Mouse (Mus musculus) CH12.LX (cell line): ENCODE data around the gene Zfand4. TPM values are rescaled to one million over a fixed set of nuclear protein-coding genes. Genes with fewer than 3 reads are reported as not detected.

ENCODE experiments used
- DNase-seq: peaks from one replicate; pipeline ENCODE4 v3.0.0-alpha.2; 2013; ENCODE audit errors: extremely low read depth
- H3K27ac ChIP-seq: 2 replicates; pipeline ENCODE4 v1.5.1; 2012; ENCODE audit warnings: low read depth, mild to moderate bottlenecking, control low read depth, moderate library complexity; ENCODE audit not compliant: insufficient read depth
- H3K27me3 ChIP-seq: replicated peaks from 2 replicates; pipeline ENCODE3; 2012; ENCODE audit warnings: inconsistent platforms
- H3K36me3 ChIP-seq, 2 experiments: replicated peaks in 1 of 2; 2 replicates each; pipeline versions ENCODE3 to v1.6.1; 2012; ENCODE audit warnings: inconsistent platforms in 1 of 2, low read length in 1 of 2, mild to moderate bottlenecking in 1 of 2, mixed read lengths in 1 of 2, moderate library complexity in 1 of 2; ENCODE audit not compliant: control insufficient read depth in 1 of 2, insufficient read depth in 1 of 2
- H3K4me1 ChIP-seq, 2 experiments: 2 replicates each; pipeline ENCODE4 v1.6.1; 2012; ENCODE audit warnings: inconsistent platforms in 1 of 2, moderate library complexity in 1 of 2; ENCODE audit not compliant: insufficient read depth in 2 of 2, control insufficient read depth in 1 of 2
- H3K4me2 ChIP-seq: 2 replicates; pipeline ENCODE4 v1.6.1; 2012; ENCODE audit warnings: low read depth, mild to moderate bottlenecking, control low read depth; ENCODE audit not compliant: poor library complexity, insufficient read depth, severe bottlenecking
- H3K4me3 ChIP-seq, 3 experiments: fragments of 150-350 bp in 1 of 3; sonication (generic) in 1 of 3; replicated peaks in 1 of 3; 2 replicates each; pipeline versions ENCODE3 to v1.5.1; 2011 to 2012; ENCODE audit warnings: low read depth in 2 of 3, low read length in 2 of 3, mild to moderate bottlenecking in 2 of 3, moderate library complexity in 2 of 3, control low read depth in 1 of 3, improper control_type of control experiment in 1 of 3, inconsistent platforms in 1 of 3, mixed read lengths in 1 of 3; ENCODE audit not compliant: poor library complexity in 1 of 3
- H3K79me2 ChIP-seq: replicated peaks from 2 replicates; pipeline ENCODE4 v1.6.1; 2012; ENCODE audit warnings: mild to moderate bottlenecking, moderate library complexity; ENCODE audit not compliant: control insufficient read depth, poor library complexity, insufficient read depth, severe bottlenecking; ENCODE audit errors: extremely low read depth
- H3K9ac ChIP-seq: 2 replicates; pipeline ENCODE4 v1.6.1; 2012; ENCODE audit warnings: low read depth, mild to moderate bottlenecking, control low read depth, moderate library complexity; ENCODE audit not compliant: insufficient read depth
- H3K9me3 ChIP-seq: replicated peaks from 2 replicates; pipeline ENCODE3; 2012; ENCODE audit warnings: low read length, inconsistent platforms, mixed read lengths
- BHLHE40 ChIP-seq: IDR thresholded peaks from 2 replicates; pipeline ENCODE4 v1.6.1; 2011; ENCODE audit warnings: mild to moderate bottlenecking, low read depth, low read length, improper control_type of control experiment
- CHD1 ChIP-seq: IDR thresholded peaks from 2 replicates; pipeline ENCODE4 v1.6.1; 2012; ENCODE audit warnings: low read depth, low read length, improper control_type of control experiment, inconsistent platforms
- CHD2 ChIP-seq: IDR thresholded peaks from 2 replicates; pipeline ENCODE4 v1.6.1; 2011; ENCODE audit warnings: low read length, improper control_type of control experiment
- CTCF ChIP-seq, 2 experiments: IDR thresholded peaks in 1 of 2; conservative IDR thresholded peaks in 1 of 2; 2 replicates each; pipeline ENCODE4 v1.5.1; 2011 to 2012; ENCODE audit warnings: low read depth in 2 of 2, low read length in 2 of 2, improper control_type of control experiment in 1 of 2, inconsistent platforms in 1 of 2, mild to moderate bottlenecking in 1 of 2, moderate library complexity in 1 of 2
- E2F4 ChIP-seq: IDR thresholded peaks from 2 replicates; pipeline ENCODE4 v1.6.1; 2011; ENCODE audit warnings: low read depth, low read length, improper control_type of control experiment; ENCODE audit not compliant: insufficient replicate concordance
- ELF1 ChIP-seq: IDR thresholded peaks from 2 replicates; pipeline ENCODE4 v1.6.1; 2014; ENCODE audit warnings: low read depth, mild to moderate bottlenecking, inconsistent platforms, low read length, improper control_type of control experiment
- GABPA ChIP-seq: IDR thresholded peaks from 2 replicates; pipeline ENCODE4 v1.6.1; 2012; ENCODE audit warnings: low read depth, low read length, improper control_type of control experiment, inconsistent platforms; ENCODE audit not compliant: insufficient replicate concordance
- HCFC1 ChIP-seq: IDR thresholded peaks from 2 replicates; pipeline ENCODE4 v1.6.1; 2012; ENCODE audit warnings: low read depth, mild to moderate bottlenecking, inconsistent platforms, low read length, improper control_type of control experiment
- IRF4 ChIP-seq: IDR thresholded peaks from 2 replicates; pipeline ENCODE4 v1.6.1; 2014; ENCODE audit warnings: low read depth, mild to moderate bottlenecking, inconsistent platforms, low read length, improper control_type of control experiment
- JUN ChIP-seq: IDR thresholded peaks from 2 replicates; pipeline ENCODE4 v1.6.1; 2011; ENCODE audit warnings: low read depth, mild to moderate bottlenecking, low read length, improper control_type of control experiment, moderate library complexity; ENCODE audit not compliant: insufficient read depth
- JUND ChIP-seq: conservative IDR thresholded peaks from 2 replicates; pipeline ENCODE4 v1.6.1; 2011; ENCODE audit warnings: low read depth, low read length, improper control_type of control experiment
- KAT2A ChIP-seq: IDR thresholded peaks from 2 replicates; pipeline ENCODE4 v1.6.1; 2012; ENCODE audit warnings: low read length, improper control_type of control experiment, inconsistent platforms; ENCODE audit not compliant: insufficient replicate concordance
- MAFK ChIP-seq: IDR thresholded peaks from 2 replicates; pipeline ENCODE4 v1.6.1; 2011; ENCODE audit warnings: low read length, improper control_type of control experiment; ENCODE audit not compliant: insufficient replicate concordance
- MAX ChIP-seq: IDR thresholded peaks from 2 replicates; pipeline ENCODE4 v1.6.1; 2011; ENCODE audit warnings: low read length, improper control_type of control experiment
- MAZ ChIP-seq: IDR thresholded peaks from 2 replicates; pipeline ENCODE4 v1.6.1; 2012; ENCODE audit warnings: low read depth, mild to moderate bottlenecking, inconsistent platforms, low read length, improper control_type of control experiment, moderate library complexity
- MEF2A ChIP-seq: IDR thresholded peaks from 2 replicates; pipeline ENCODE4 v1.6.1; 2014; ENCODE audit warnings: low read depth, mild to moderate bottlenecking, inconsistent platforms, low read length, improper control_type of control experiment, borderline replicate concordance
- NRF1 ChIP-seq: IDR thresholded peaks from 2 replicates; pipeline ENCODE4 v1.6.1; 2014; ENCODE audit warnings: low read depth, mild to moderate bottlenecking, inconsistent platforms, low read length, improper control_type of control experiment, moderate library complexity
- RAD21 ChIP-seq: IDR thresholded peaks from 2 replicates; pipeline ENCODE4 v1.6.1; 2011; ENCODE audit warnings: low read depth, mild to moderate bottlenecking, low read length, improper control_type of control experiment, moderate library complexity
- SMC3 ChIP-seq: IDR thresholded peaks from 2 replicates; pipeline ENCODE4 v1.6.1; 2011; ENCODE audit warnings: low read depth, low read length, improper control_type of control experiment
- TCF12 ChIP-seq: IDR thresholded peaks from 2 replicates; pipeline ENCODE4 v1.6.1; 2014; ENCODE audit warnings: low read depth, mild to moderate bottlenecking, inconsistent platforms, low read length, improper control_type of control experiment
- USF1 ChIP-seq: IDR thresholded peaks from 2 replicates; pipeline ENCODE4 v1.6.1; 2014; ENCODE audit warnings: low read depth, mild to moderate bottlenecking, inconsistent platforms, low read length, improper control_type of control experiment
- USF2 ChIP-seq: conservative IDR thresholded peaks from 2 replicates; pipeline ENCODE4 v1.6.1; 2011; ENCODE audit warnings: low read depth, low read length, improper control_type of control experiment
- ZC3H11A ChIP-seq: IDR thresholded peaks from 2 replicates; pipeline ENCODE4 v1.6.1; 2012; ENCODE audit warnings: low read depth, mild to moderate bottlenecking, inconsistent platforms, low read length, improper control_type of control experiment
- ZKSCAN1 ChIP-seq: IDR thresholded peaks from 2 replicates; pipeline ENCODE4 v1.6.1; 2012; ENCODE audit warnings: low read depth, inconsistent platforms, low read length, improper control_type of control experiment, borderline replicate concordance
- ZMIZ1 ChIP-seq: IDR thresholded peaks from 2 replicates; pipeline ENCODE4 v1.6.1; 2012; ENCODE audit warnings: low read depth, mild to moderate bottlenecking, inconsistent platforms, low read length, improper control_type of control experiment
- dilution Hi-C: fragments of 300-500 bp; cut with MboI; formaldehyde crosslinking; loops from 2 replicates; pipeline ENCODE4 v1.14.3; 2020; ENCODE audit warnings: low sequenced_read_pairs; ENCODE audit not compliant: extremely low pct_unique_long_range_greater_than_20kb, extremely low pct_ligation_motif_present
- in situ Hi-C: fragments of 300-500 bp; cut with MboI; formaldehyde crosslinking; loops from 3 replicates; pipeline ENCODE4 v1.14.3; 2019; ENCODE audit warnings: low sequenced_read_pairs, low pct_ligation_motif_present, low pct_unique_long_range_greater_than_20kb, mixed read lengths
- polyA plus RNA-seq: library from polyadenylated mRNA; unstranded; fragments of >175 nt; gene quantifications from 2 replicates; pipeline ENCODE4 v1.2.1, GENCODE M21; 2012; ENCODE audit warnings: low read depth; ENCODE audit not compliant: insufficient read length
- total RNA-seq, 2 experiments: library from RNA; depleted of rRNA; stranded (reverse); fragments of 300-350 nt in 1 of 2; fragments of >200 nt in 1 of 2; gene quantifications; 2 replicates each; pipeline ENCODE4 v1.2.3; 2012 to 2014

The Zfand4 gene
- total and polyA plus RNA-seq, 3 experiments: 2.2 to 3.8 (median 3.1) TPM

DNA sequence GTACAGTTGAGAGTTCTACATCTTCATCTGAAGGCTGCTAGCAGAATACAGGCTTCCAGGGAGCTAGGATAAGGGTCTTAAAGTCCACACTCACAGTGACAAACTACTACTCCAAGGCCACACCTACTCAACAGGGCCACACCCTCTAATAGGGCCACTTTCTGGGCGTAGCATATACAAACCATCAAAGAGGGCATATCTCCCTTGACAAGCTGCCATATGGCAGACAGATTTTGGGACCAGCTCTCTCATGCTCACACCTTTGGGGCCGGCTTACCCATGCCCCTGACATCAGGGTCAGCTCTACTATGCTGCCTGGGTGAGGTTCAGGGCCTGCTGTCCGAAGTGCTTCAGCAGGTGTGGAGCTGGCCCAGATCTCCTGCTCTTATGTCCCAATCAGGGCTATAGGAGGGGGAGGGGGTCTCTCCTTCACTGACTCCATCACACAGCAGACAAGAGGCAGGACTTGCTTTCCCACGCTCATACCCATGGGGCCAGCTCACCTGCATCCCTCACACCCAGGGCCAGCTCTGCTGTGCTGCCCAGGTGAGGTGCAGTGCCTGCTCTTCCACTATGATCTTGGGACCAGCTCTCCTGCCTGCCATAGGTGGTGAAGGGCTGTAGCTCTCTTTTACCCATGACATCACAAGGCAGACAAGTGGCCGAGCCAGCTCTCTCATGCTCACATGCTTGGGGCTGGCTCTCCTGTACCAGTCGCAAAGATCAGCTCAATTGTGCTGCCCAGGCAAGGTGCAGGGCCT lies 106.4 kb downstream of the Zfand4 start:
- Histone ChIP-seq H3K9ac (no peak overlapping the region), H3K4me1 (no peaks in the 10 kb centered on the region), H3K4me3 (no peak overlapping the region), H3K4me2 (no peak overlapping the region), H3K27ac (no peak overlapping the region), H3K79me2 (no peaks in the 10 kb centered on the region), H3K36me3 (no peaks in the 10 kb centered on the region), H3K9me3 (no peaks in the 10 kb centered on the region), H3K27me3 (no peaks in the 10 kb centered on the region)
- in situ Hi-C loops (no loop called here), dilution Hi-C loops (no loop called here)
- TF ChIP-seq MAX (no peak), ZKSCAN1 (no peak), CTCF (conservative IDR thresholded peaks at IDR 0.05 in 1 of 2, IDR thresholded peaks at IDR 0.05 in 1 of 2; ENCODE audit: low read depth in 2 of 2, low read length in 2 of 2) (no peak), KAT2A (no peak), HCFC1 (no peak), NRF1 (no peak), MAZ (no peak), USF1 (no peak), SMC3 (no peak), RAD21 (no peak), JUN (no peak), MAFK (no peak)
- DNase-seq: no peak

GRCm38 (mm10) chr6:116371500-116371899 lies 107.5 kb downstream of the Zfand4 start:
- H3K27me3 ChIP-seq: no peaks in the 10 kb centered on the region
- no peaks in the 10 kb centered on the region for H3K4me1 ChIP-seq
- no peak overlapping the region for H3K9ac ChIP-seq
- dilution Hi-C loops (no loop called here), in situ Hi-C loops (no loop called here)
- TF ChIP-seq ZC3H11A: no peak
- H3K79me2 ChIP-seq: no peaks in the 10 kb centered on the region
- no peak overlapping the region for H3K4me3 ChIP-seq
- no peak overlapping the region for H3K4me2 ChIP-seq
- no peaks in the 10 kb centered on the region for H3K9me3 ChIP-seq
- H3K27ac ChIP-seq: no peak overlapping the region
- no peaks in the 10 kb centered on the region for H3K36me3 ChIP-seq
- no peak for DNase-seq

DNA sequence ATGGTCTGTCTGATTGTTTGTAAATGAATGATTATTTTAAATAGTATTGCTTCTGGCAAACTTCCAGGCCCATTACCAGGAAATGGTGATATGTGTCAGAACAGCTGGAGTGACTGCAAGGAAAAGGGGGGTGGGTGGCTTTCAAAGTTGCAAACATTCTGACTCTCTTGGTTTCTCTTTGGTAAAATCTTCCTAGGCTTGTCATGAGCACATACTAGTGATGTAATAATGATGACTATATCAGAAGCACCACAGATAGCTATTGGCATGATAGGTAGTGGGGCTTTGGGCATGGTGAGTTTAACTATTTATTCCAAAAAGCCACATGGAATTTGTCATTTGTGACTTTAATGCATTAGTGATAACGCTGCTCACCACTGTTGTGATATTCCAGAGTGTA lies 110.1 kb downstream of the Zfand4 start:
- dilution Hi-C loops: no loop called here
- no peak for DNase-seq
- no peak overlapping the region for H3K27ac ChIP-seq
- H3K9ac ChIP-seq: no peak overlapping the region
- H3K9me3 ChIP-seq: no peaks in the 10 kb centered on the region
- in situ Hi-C loops: no loop called here
- H3K4me3 ChIP-seq: no peak overlapping the region
- no peak overlapping the region for H3K4me2 ChIP-seq
- peaks cover 0 to under 1% of the 10 kb centered on the region in 2 experiments; a peak in 1 of 4 replicates for H3K4me1 ChIP-seq
- TF ChIP-seq JUND (no peak), IRF4 (no peak), CHD1 (no peak), CTCF (conservative IDR thresholded peaks at IDR 0.05 in 1 of 2, IDR thresholded peaks at IDR 0.05 in 1 of 2; ENCODE audit: low read depth in 2 of 2, low read length in 2 of 2) (no peak), ELF1 (no peak), USF2 (no peak), MEF2A (no peak), MAFK (no peak), HCFC1 (no peak), CHD2 (no peak), E2F4 (no peak), ZMIZ1 (no peak), GABPA (no peak), BHLHE40 (no peak), RAD21 (no peak), TCF12 (no peak)
- no peaks in the 10 kb centered on the region for H3K27me3 ChIP-seq
- H3K79me2 ChIP-seq: no peaks in the 10 kb centered on the region
- peaks cover 0 to 3% of the 10 kb centered on the region in 2 experiments for H3K36me3 ChIP-seq
